Mouse (Mus musculus) limb, embryonic 15.5 days (tissue): Measurements from ENCODE around the gene Tbc1d2b. TPM values are rescaled to one million over a fixed set of nuclear protein-coding genes. Genes with fewer than 3 reads are reported as not detected.

Source experiments
- ATAC-seq: fragments of 200-750 bp; cut with Nextera tagmentation; 2 replicates; pipeline ENCODE4 v1.8.0; 2017; ENCODE audit warnings: low read depth, moderate TSS enrichment; ENCODE audit not compliant: insufficient number of reproducible peaks, low FRiP score, low TSS enrichment
- H3K27ac ChIP-seq: fragments of 300-500 bp; sonication (generic); 2 replicates; pipeline ENCODE4 v1.5.1; 2015; ENCODE audit warnings: moderate library complexity, mild to moderate bottlenecking, inconsistent platforms
- H3K27me3 ChIP-seq: fragments of 300-500 bp; sonication (generic); 2 replicates; pipeline ENCODE4 v1.6.1; 2015; ENCODE audit warnings: inconsistent platforms
- H3K36me3 ChIP-seq: fragments of 300-500 bp; sonication (generic); 2 replicates; pipeline ENCODE4 v1.6.1; 2015; ENCODE audit warnings: inconsistent platforms
- H3K4me1 ChIP-seq: fragments of 300-500 bp; sonication (generic); 2 replicates; pipeline ENCODE4 v1.6.1; 2015; ENCODE audit warnings: inconsistent platforms
- H3K4me2 ChIP-seq: fragments of 300-500 bp; sonication (generic); 2 replicates; pipeline ENCODE4 v1.6.1; 2015; ENCODE audit warnings: mild to moderate bottlenecking, inconsistent platforms
- H3K4me3 ChIP-seq: fragments of 300-500 bp; sonication (generic); 2 replicates; pipeline ENCODE4 v1.5.1; 2015; ENCODE audit warnings: mild to moderate bottlenecking, inconsistent platforms
- H3K9ac ChIP-seq: fragments of 300-500 bp; sonication (generic); 2 replicates; pipeline ENCODE4 v1.6.1; 2015; ENCODE audit warnings: inconsistent platforms
- H3K9me3 ChIP-seq: fragments of 300-500 bp; sonication (generic); 2 replicates; pipeline ENCODE4 v1.6.1; 2016; ENCODE audit warnings: inconsistent platforms
- WGBS: fragments of 180-500 bp; shearing (Covaris S2); methylation state at CpG from one replicate; pipeline ENCODE4 v1.1.7; 2015; 5-methylcytosine and 5-hydroxymethylcytosine counted together
- polyA plus RNA-seq: library from polyadenylated mRNA; unstranded; fragments of >200 nt; fragmentation: Nextera tagmentation; extraction: Ambion mirVana; gene quantifications from 2 replicates; pipeline ENCODE4 v1.2.1, GENCODE M21; 2015

Gene Tbc1d2b
- polyA plus RNA-seq, 1 experiment from 2014 or later, result 16.3 TPM

GRCm38 (mm10) chr9:90276779-90277178 is 6.2 kb upstream of the Tbc1d2b start:
- H3K27ac ChIP-seq, result no peak overlapping the region
- H3K27me3 ChIP-seq, result no peaks in the 10 kb centered on the region
- H3K4me1 ChIP-seq, result no peaks in the 10 kb centered on the region
- H3K36me3 ChIP-seq, result no peaks in the 10 kb centered on the region
- H3K4me3 ChIP-seq, result no peak overlapping the region
- no peak for ATAC-seq
- no peaks in the 10 kb centered on the region for H3K9me3 ChIP-seq
- no peak overlapping the region for H3K4me2 ChIP-seq
- H3K9ac ChIP-seq, result no peak overlapping the region
- 67% methylated on average over 1 of the region's 1 CpGs for WGBS

DNA sequence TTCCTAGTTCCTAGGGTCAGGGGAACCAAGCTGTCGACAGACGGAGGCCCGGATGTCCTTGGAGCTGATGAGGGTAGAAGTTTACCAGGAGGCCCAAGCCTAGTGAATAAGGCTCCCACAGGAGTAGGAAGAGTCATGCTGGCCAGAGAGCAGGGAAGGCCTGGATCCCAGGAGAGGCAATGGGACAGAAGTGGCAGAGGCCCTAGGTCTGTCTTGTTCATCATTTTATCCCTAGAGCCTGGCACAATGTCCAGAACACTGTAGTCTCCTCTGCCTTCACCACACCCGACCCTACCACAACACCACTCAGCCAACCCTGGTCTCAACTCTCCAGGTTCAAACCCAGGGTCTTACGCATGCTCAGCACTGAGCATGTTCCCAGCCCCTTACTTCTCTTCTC is 5.3 kb upstream of the Tbc1d2b start:
- no peak for ATAC-seq
- Histone ChIP-seq H3K4me2 (no peak overlapping the region), H3K9me3 (no peaks in the 10 kb centered on the region), H3K9ac (no peak overlapping the region), H3K27me3 (no peaks in the 10 kb centered on the region), H3K4me1 (peaks cover 5% of the 10 kb centered on the region; the same call in 1 of the 2 replicates), H3K27ac (no peak overlapping the region), H3K4me3 (no peak overlapping the region), H3K36me3 (no peaks in the 10 kb centered on the region)
- WGBS, result 88% methylated on average over 5 of the region's 5 CpGs

GRCm38 (mm10) chr9:90275500-90275899 is 4.9 kb upstream of the Tbc1d2b start:
- Histone ChIP-seq H3K9me3 (no peaks in the 10 kb centered on the region), H3K27ac (no peak overlapping the region), H3K36me3 (no peaks in the 10 kb centered on the region), H3K27me3 (no peaks in the 10 kb centered on the region), H3K4me1 (peaks cover 5% of the 10 kb centered on the region; the same call in 1 of the 2 replicates), H3K9ac (no peak overlapping the region), H3K4me3 (no peak overlapping the region), H3K4me2 (no peak overlapping the region)
- 0 out of 2 replicates have a peak, but pooled peaks have one; percentile 21 for ATAC-seq
- whole genome bisulfite sequencing, result 53% methylated on average over 2 of the region's 2 CpGs

DNA sequence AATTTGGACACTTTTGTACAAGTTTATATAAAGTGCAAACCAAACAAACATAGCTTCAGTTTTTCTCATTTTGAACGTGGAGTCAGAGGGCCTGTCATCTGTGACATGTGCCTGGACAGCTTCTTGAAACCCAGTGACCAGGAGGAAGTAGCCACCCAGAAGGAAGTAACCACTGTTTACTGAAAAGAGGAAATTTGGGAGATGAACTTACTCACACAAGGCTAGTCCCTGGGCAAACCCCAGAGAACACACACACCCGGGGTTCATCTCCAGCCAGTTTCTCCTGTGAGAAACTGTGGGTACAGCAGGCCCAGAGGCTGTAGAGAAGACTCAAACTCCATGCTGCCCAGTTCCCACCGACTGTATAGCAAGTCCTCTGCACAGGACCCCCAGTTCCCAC is 3.9 kb upstream of the Tbc1d2b start:
- H3K27ac ChIP-seq, result no peak overlapping the region
- 79% methylated on average over 3 of the region's 3 CpGs for WGBS
- no peaks in the 10 kb centered on the region for H3K27me3 ChIP-seq
- no peak for ATAC-seq
- H3K4me2 ChIP-seq, result no peak overlapping the region
- H3K36me3 ChIP-seq, result no peaks in the 10 kb centered on the region
- H3K4me3 ChIP-seq, result no peak overlapping the region
- no peak overlapping the region for H3K9ac ChIP-seq
- H3K9me3 ChIP-seq, result no peaks in the 10 kb centered on the region
- H3K4me1 ChIP-seq, result peaks cover 12% of the 10 kb centered on the region

- Histone ChIP-seq H3K9ac (no peak overlapping the region), H3K27me3 (no peaks in the 10 kb centered on the region), H3K4me1 (peaks cover 25% of the 10 kb centered on the region), H3K9me3 (no peaks in the 10 kb centered on the region), H3K4me2 (no peak overlapping the region), H3K36me3 (no peaks in the 10 kb centered on the region), H3K4me3 (no peak overlapping the region), H3K27ac (no peak overlapping the region)
- 85% methylated on average over 12 of the region's 12 CpGs for WGBS
- ATAC-seq, result no peak
Observed at GRCm38 (mm10) chr9:90272346-90272745, 1.7 kb upstream of the Tbc1d2b start.

GRCm38 (mm10) chr9:90271541-90272090 is 1.0 kb upstream of the Tbc1d2b start:
- no peak for ATAC-seq
- Histone ChIP-seq H3K36me3 (no peaks in the 10 kb centered on the region), H3K4me1 (peaks cover 28% of the 10 kb centered on the region), H3K27me3 (no peaks in the 10 kb centered on the region), H3K4me3 (no peak overlapping the region), H3K27ac (no peak overlapping the region), H3K4me2 (no peak overlapping the region), H3K9ac (no peak overlapping the region), H3K9me3 (no peaks in the 10 kb centered on the region)
- WGBS, result 56% methylated on average over 5 of the region's 5 CpGs

GRCm38 (mm10) chr9:90270944-90271295 is 316 bp upstream of the Tbc1d2b start:
- H3K27me3 ChIP-seq, result no peaks in the 10 kb centered on the region
- peak overlapping the region; percentile 67; the same call in 1 of the 2 replicates for H3K27ac ChIP-seq
- no peaks in the 10 kb centered on the region for H3K9me3 ChIP-seq
- peak overlapping the region; percentile 91 for H3K4me3 ChIP-seq
- WGBS, result 9% methylated on average over 11 of the region's 11 CpGs
- no peak for ATAC-seq
- no peaks in the 10 kb centered on the region for H3K36me3 ChIP-seq
- peak overlapping the region; percentile 82 for H3K4me2 ChIP-seq
- H3K4me1 ChIP-seq, result peaks cover 28% of the 10 kb centered on the region
- H3K9ac ChIP-seq, result peak overlapping the region; percentile 78

DNA sequence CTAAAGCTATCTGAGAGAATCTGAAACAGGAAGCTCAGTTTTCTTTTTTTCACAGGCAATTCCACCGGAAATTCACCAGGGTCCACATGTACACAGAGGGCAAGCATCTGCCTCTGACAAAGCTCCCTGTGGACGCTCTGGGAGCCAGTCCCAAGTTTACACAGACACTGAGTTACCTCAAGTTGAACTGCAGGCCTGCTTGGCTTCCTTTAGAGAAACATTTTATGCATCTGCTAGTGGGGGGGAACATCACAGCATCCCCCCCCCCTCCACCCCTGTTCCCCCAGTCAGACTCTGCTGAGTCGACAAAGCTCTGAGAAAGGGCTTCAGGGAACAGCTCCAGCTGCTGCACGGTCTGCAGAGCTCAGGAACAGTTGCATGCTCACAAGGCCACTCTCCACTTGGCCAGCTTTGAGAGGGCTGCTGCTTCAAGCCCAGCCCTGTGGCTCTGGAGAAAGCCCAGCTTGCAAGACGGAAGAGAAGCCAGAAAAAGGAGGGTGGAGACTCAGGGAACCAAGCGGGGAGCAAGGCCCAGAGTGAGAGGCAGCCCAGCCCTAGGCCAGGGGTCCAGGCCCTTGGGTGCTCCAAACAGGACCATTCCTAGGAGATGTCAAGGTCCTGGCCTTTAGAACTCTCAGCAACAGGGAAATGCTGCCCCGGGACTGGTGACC is 1.5 kb downstream of the Tbc1d2b start:
- Histone ChIP-seq H3K9ac (0 out of 2 replicates have a peak overlapping the region, but pooled peaks have one; percentile 29), H3K36me3 (no peaks in the 10 kb centered on the region), H3K4me3 (peak overlapping the region; percentile 91), H3K4me1 (peaks cover 28% of the 10 kb centered on the region), H3K9me3 (no peaks in the 10 kb centered on the region), H3K4me2 (peak overlapping the region; percentile 82), H3K27me3 (no peaks in the 10 kb centered on the region), H3K27ac (peak overlapping the region; percentile 81)
- WGBS, result 21% methylated on average over 7 of the region's 7 CpGs
- ATAC-seq, result peak; percentile 70

- H3K27ac ChIP-seq, result peak overlapping the region; percentile 28; the same call in 1 of the 2 replicates
- WGBS, result 78% methylated on average over 10 of the region's 10 CpGs
- no peak for ATAC-seq
Observed at GRCm38 (mm10) chr9:90266926-90267325, 3.7 kb downstream of the Tbc1d2b start.

GRCm38 (mm10) chr9:90266059-90266458 is 4.5 kb downstream of the Tbc1d2b start:
- Histone ChIP-seq H3K4me3 (no peak overlapping the region), H3K4me1 (peaks cover 27% of the 10 kb centered on the region), H3K9ac (no peak overlapping the region), H3K4me2 (no peak overlapping the region), H3K9me3 (no peaks in the 10 kb centered on the region), H3K27ac (peak overlapping the region; percentile 23; the same call in 1 of the 2 replicates), H3K27me3 (no peaks in the 10 kb centered on the region), H3K36me3 (no peaks in the 10 kb centered on the region)
- 79% methylated on average over 10 of the region's 10 CpGs for WGBS
- no peak for ATAC-seq

More at GRCm38 (mm10) chr9:90266926-90267325, 3.7 kb downstream of the Tbc1d2b start:
- Histone ChIP-seq H3K9ac (no peak overlapping the region), H3K36me3 (no peaks in the 10 kb centered on the region), H3K4me2 (no peak overlapping the region), H3K27me3 (no peaks in the 10 kb centered on the region), H3K9me3 (no peaks in the 10 kb centered on the region), H3K4me3 (no peak overlapping the region), H3K4me1 (peaks cover 28% of the 10 kb centered on the region)

- 84% methylated on average over 5 of the region's 5 CpGs for WGBS
- Histone ChIP-seq H3K4me2 (no peak overlapping the region), H3K27me3 (no peaks in the 10 kb centered on the region), H3K4me3 (no peak overlapping the region), H3K4me1 (peaks cover 33% of the 10 kb centered on the region), H3K27ac (0 out of 2 replicates have a peak overlapping the region, but pooled peaks have one; percentile 23), H3K9me3 (no peaks in the 10 kb centered on the region), H3K36me3 (no peaks in the 10 kb centered on the region), H3K9ac (no peak overlapping the region)
- no peak for ATAC-seq
Observed at GRCm38 (mm10) chr9:90265322-90266039, 5.1 kb downstream of the Tbc1d2b start.

DNA sequence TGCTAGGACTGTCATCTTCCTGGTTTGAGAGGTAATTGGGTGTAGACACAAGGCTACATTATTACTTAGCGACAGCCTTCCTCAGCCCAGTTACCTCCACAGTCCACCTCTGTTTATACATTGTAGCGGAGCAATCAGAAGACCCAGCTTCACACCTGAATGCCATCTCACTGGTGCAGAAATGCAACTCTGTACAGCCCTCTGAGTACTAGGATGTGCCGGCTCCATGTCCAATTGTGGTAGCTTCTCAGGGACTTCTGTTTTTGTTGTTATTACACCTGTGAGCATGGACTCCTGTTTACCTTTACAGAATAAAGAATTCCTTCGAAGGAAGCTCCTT is 7.3 kb downstream of the Tbc1d2b start:
- Histone ChIP-seq H3K27ac (no peak overlapping the region), H3K4me1 (peaks cover 27% of the 10 kb centered on the region), H3K9me3 (no peaks in the 10 kb centered on the region), H3K9ac (no peak overlapping the region), H3K4me3 (no peak overlapping the region), H3K4me2 (no peak overlapping the region), H3K27me3 (no peaks in the 10 kb centered on the region), H3K36me3 (no peaks in the 10 kb centered on the region)
- 96% methylated on average over 4 of the region's 4 CpGs for WGBS
- no peak for ATAC-seq
